Mouse (Mus musculus): Measurements from ENCODE around the gene Myom1.

GRCm38 (mm10) chr17:71064463-71065014 is 62.1 kb downstream of the Myom1 start:
- TF ChIP-seq CTCF (IDR thresholded peaks at IDR 0.05) (peak; percentile 83), EP300 (IDR thresholded peaks at IDR 0.05) (peak; percentile 58)
